Mouse (Mus musculus): ENCODE measurements around the gene Pde11a.

Gene Pde11a

DNA sequence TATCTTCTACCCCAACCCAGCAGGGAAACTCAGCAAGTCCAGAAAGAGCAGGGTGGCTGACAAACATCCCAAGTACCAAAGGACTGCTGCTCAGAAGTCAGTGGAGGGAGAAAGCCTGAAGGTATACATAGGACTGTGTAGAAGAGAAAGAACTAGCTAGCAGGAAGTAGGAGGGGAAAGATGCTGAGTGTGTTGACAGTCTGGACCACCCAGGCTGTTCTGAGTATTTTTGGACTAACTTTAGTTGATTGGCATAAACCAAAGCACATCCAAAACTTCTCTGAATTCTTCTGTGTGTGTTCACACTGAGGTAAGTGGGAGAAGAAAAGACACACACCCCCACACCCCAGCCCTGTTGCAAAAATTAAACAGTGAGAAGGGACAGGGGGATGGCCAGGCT, 248.1 kb downstream of the Pde11a start:
- no peak for DNase-seq (ENCODE audit: low spot score in 2 of 2)

- DNase-seq (ENCODE audit: low spot score in 2 of 2), result no peak
These were observed 249.7 kb downstream of the Pde11a start for GRCm38 (mm10) chr2:76088844-76089243.

DNA sequence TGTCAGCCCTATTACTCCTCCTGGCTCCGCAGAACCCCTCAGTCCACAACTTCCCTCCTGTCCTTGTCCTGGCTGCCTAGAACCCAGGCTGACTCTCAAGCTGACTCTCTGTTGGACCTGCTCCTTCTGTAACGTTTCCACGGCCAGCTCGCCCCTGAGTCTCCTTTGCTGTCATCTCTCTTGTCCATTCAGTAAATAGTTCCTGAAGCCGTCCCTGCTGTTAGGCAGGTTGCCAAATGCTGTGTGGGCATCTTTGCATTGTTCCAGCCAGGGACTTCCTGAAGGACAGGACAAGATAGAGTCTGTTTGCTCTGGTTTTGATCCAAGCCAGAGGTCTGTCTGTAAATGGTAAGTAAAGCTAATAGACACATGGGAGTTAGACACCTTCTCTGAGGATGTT, 250.2 kb downstream of the Pde11a start:
- no peak for DNase-seq (ENCODE audit: low spot score in 2 of 2)

- no peak for DNase-seq (ENCODE audit: low spot score in 2 of 2)
These were observed 251.4 kb downstream of the Pde11a start for GRCm38 (mm10) chr2:76087170-76087569.

- DNase-seq (ENCODE audit: low spot score in 2 of 2), result no peak
These were observed 253.6 kb downstream of the Pde11a start for GRCm38 (mm10) chr2:76084982-76085381.

- DNase-seq (ENCODE audit: low spot score in 2 of 2), result no peak
These were observed 254.7 kb downstream of the Pde11a start for GRCm38 (mm10) chr2:76083901-76084300.

DNA sequence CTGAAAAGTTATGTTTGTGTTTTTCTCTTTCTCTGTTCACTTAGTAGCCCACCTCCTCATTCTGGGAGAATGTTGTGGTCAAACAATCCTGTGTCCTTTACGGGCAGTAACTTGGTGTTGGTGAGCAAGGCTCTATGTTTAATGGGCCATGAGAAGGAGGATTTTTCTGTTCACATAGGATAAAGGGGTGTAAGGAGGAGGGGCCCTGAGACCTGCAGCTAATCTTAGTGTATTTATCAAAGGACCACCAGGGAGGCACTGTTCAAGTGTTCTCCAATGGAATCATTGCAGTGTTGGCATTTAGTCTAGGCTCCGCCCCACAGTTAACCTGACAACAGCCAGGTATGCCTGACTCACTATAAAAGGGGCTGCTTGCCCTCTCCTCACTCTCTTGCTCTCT, 255.2 kb downstream of the Pde11a start:
- no peak for DNase-seq (ENCODE audit: low spot score in 2 of 2)

- no peak for DNase-seq (ENCODE audit: low spot score in 2 of 2)
These were observed 256.6 kb downstream of the Pde11a start for GRCm38 (mm10) chr2:76081991-76082390.

DNA sequence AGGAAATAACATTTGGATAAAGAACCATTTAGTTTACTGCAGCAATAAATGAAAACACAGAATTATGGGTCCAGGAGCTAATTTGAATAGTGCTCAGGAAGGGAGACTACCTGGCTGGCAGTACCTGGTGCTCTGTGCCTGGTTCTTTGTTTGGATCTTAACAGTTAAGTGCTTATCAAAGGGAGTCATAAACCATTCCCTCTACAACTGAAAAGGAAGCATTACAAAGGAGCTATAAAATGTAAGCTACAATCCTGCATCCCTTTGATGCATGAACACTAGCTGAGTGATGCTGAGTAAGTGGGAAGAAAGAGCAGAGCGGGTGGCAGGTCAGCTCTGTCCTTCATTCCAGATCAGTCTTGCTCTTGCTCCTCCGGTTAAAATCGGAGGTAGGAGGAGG, 258.0 kb downstream of the Pde11a start:
- DNase-seq (ENCODE audit: low spot score in 2 of 2), result no peak

- DNase-seq (ENCODE audit: low spot score in 2 of 2), result no peak
These were observed 261.7 kb downstream of the Pde11a start for GRCm38 (mm10) chr2:76076838-76077237.

DNA sequence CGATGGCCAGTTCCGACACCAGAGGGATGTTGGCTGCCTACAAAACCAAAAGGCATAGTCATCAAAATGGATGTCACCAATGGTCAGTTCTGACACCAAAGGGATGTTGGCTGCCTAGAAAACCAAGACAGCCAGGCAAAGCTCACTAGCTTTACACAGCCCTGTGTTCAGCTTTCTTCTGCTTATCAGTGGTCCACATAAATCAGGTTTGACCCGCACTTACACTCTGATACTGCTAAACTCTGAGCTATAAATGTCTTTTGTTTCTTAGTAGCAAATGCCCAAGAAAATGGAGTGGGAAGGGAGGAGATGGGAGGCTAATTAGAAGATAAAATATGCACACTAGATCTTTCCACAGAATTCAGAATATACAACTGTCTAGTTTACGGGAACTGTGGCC, 262.5 kb downstream of the Pde11a start:
- DNase-seq (ENCODE audit: low spot score in 2 of 2), result no peak

DNA sequence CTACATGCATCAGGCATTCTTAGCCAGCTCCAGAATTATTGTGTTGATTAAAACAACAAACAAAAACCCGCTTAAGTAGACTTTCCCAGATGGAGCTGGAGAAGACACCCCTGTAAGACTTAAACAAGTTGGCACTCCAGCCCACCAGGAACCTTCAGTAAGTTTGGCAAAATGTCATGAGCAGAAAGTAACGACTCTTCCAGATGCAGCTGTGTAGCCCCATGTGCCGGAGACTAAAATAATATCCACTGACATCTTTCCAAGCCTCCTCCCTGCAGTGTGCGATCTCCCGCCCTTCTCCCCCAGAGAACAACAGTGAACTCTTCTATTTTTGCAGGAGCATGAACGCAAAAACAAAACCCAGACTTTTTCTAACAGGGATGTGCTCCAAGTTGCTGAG, 265.5 kb downstream of the Pde11a start:
- no peak for DNase-seq (ENCODE audit: low spot score in 2 of 2)

DNA sequence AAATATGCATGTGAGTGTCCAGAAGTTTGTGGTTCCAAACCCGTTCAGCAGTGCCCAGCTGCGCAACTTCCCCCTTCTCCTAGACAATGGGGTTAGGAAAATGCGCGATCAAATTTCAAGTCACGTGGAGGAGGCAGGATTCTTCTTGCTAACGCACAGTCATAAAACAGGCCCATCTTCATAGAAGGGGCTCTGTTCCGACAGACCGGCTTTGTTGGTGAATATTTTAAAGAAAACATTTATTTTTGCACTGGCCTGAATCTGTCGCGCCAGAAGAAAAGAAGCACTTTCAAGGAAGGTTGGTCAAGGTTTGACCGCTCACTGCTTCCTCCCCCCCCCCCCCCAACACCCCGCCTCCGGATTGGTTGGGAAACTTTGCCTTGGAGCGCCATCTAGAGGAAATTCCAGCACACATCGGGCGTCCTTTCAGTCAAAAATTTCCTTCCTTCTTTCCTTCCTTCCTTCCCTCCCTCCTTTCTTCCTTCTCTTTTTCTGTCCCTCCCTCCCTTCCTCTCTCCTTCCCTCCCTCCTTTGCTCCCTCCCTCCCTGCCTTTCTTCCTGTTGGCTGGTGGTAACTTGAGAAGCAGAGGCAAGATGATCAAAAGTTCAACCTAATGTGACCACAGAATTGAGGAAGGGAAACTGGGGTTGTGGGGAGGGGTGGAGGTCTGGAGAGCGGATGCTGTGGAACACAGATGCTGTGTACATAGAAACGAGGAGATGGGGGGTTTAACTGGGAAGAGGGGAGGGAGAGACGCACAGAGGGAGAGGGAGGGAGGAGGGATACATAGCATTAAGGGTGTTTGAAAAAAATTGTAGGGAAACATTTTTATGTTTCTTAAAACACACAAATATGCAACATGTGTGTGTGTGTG, 267.9 kb downstream of the Pde11a start:
- peak; percentile 63 to 70 for DNase-seq (ENCODE audit: low spot score in 2 of 2)

- DNase-seq (ENCODE audit: low spot score in 2 of 2), result no peak
These were observed 269.3 kb downstream of the Pde11a start for GRCm38 (mm10) chr2:76069238-76069637.

GRCm38 (mm10) chr2:76068155-76068554, 270.4 kb downstream of the Pde11a start:
- DNase-seq (ENCODE audit: low spot score in 2 of 2), result no peak

DNA sequence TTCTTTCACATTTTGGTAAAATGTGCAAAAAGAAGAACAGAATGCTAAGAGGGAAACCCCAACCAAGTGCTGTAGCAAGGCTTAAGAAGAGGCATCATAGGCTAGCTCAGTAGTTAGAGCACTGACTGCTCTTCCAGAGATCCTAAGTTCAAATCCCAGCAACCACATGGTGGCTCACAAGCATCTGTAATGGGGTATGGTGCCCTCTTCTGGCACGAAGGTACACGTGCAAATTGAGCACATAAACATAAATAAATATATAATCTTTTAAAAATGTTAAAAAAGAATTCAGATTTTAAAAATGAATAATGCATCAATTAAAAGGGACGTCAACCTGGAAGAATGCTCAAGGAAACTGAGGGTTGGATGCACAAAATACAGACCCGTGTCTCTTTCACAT, 271.4 kb downstream of the Pde11a start:
- no peak for DNase-seq (ENCODE audit: low spot score in 2 of 2)

DNA sequence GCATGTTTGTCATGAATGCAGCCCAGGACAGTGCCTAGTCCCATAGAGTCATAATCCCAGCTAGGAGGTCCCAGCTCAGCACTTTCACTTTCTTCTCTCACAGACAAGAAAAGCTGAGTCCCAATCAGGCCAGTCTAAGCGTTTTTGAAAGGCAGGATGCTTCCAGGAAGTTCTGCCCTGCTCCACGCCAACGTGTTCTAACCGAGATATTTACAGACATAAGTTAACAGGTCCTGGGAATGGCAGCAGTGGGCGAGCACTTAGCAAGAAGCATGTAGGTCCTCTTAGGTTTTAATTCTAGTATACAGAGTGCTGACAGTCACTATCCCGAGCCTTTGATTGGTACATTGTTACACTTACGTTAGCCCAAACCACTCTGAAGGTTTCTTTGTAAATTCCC, 273.3 kb downstream of the Pde11a start:
- DNase-seq (ENCODE audit: low spot score in 2 of 2), result no peak

- DNase-seq (ENCODE audit: low spot score in 2 of 2), result peak in 1 of 2 experiments; percentile 6
These were observed 274.5 kb downstream of the Pde11a start for GRCm38 (mm10) chr2:76064078-76064477.

- DNase-seq (ENCODE audit: low spot score in 2 of 2), result no peak
These were observed 278.4 kb downstream of the Pde11a start for GRCm38 (mm10) chr2:76060207-76060606.

DNA sequence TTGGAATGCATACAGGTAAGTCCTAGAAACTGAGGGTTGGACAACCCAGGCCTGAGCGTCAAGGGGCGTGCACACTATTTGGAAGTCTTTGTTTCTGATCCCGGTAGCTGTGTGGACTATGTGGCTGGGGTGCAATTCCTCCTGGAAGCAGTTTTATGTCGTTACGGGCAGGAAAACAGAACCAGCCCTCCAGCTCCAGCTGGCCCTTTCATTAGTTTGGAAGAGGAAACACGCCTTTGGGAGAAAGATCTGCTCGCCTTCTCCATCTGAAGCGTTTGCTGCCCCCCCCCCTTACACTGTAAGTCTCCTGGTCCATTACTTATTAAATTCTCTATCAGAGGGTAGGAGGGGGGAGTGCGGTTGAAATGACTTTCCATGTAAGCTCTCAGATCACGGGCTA, 279.0 kb downstream of the Pde11a start:
- DNase-seq (ENCODE audit: low spot score in 2 of 2), result no peak

DNA sequence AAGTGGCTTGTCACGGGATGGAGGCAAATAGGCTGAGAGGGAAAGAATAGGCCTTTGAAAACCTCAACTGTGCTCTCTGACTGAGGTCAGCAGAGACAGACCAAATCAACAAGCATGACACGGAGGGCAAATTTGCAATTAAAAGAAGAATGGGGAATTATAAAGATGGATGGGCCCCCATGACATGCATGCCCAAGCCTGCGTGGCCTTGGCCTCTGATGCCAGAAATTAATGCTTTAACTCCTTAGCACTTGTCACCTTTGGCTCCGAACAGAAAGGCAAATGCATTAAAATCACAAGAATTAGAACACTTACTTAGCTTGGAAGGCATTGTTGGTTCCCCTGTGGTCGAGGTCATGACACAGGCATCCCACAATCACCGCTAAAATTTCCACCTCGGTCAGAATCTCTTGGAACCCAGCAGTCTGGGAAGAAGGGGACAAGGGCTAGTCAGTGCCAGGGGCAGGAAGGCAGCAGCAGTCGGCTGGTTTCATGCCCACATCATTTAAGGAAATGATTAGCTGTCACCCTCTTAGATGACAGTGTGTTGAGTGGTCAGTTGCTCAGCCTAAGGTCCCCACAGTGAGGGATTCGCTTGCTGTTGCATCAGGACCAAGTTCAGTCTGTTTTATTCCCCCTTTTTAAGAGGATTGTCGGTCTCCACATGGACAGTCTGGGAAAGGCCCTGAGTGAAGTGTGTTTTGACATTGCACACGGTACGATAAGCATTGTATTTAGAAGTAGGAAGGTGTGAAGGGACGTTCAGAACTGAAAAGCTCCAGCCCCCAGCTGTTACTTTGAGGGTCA, 279.7 kb downstream of the Pde11a start:
- no peak for DNase-seq (ENCODE audit: low spot score in 2 of 2)

DNA sequence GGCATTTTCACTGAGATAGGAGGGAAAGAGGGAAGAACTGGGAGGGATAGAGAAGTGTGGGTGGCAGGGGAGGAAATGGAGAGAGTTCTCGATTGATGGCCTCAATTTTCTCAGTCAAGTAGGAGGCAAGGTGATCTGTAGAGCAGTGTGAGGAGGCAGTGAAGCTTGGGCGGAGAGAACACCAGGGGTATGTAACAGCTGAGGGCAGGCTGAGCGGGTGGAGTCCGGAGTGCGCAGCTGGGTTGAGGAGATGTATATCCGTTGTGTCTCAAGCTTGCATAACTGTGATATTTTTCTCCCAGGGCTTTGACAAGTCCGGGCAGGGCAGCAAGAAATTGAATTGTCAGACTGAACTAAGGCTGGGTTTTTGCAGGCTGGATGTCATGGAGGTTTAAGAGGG, 281.0 kb downstream of the Pde11a start:
- DNase-seq (ENCODE audit: low spot score in 2 of 2), result peak in 1 of 2 experiments; percentile 6

- no peak for DNase-seq (ENCODE audit: low spot score in 2 of 2)
These were observed 284.7 kb downstream of the Pde11a start for GRCm38 (mm10) chr2:76053748-76054331.

All from urinary bladder, postnatal 36 days (tissue).